Mouse (Mus musculus) megakaryocyte, embryonic 14.5 days (primary cell): ENCODE measurements around the gene Retreg1.

Experiments
- FLI1 ChIP-seq: IDR thresholded peaks from 2 replicates; pipeline ENCODE4 v1.6.1; 2012; ENCODE audit warnings: low read length, inconsistent platforms, mixed read lengths
- GATA1 ChIP-seq: IDR thresholded peaks from 3 replicates; pipeline ENCODE4 v1.6.1; 2012; ENCODE audit warnings: mixed read lengths, low read length, inconsistent platforms, borderline replicate concordance

DNA sequence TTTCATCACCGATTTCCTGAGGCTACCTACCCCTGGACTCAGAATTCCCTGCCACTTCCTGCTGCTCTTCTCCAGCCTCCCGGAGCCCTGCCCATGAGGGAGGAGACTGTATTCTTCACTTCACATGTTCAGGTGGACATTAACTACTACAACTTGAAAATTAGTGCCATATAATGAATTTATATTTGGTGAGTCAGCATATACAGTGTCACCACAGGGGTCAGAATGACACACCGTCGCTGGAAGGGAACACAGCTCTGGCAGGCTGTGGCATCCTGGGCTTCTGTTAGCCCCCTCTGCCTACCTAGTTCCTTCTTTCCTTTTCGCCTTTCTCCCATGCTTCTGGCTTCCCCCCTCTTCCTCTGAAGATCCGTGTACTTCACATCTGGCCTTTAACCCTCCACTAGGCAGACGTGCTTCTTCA, 90.7 kb downstream of the Retreg1 start:
- no peak for TF ChIP-seq FLI1
- TF ChIP-seq GATA1 = no peak
